Mouse (Mus musculus): ENCODE data around the gene Cdk6. TPM values are rescaled to one million over a fixed set of nuclear protein-coding genes. Genes with fewer than 3 reads are reported as not detected.

Gene Cdk6
- 9.7 and 14.3 TPM in 2 replicates for polyA plus RNA-seq (2012; rRNA removed)

GRCm38 (mm10) chr5:3341111-3341911 is at the start of gene Cdk6:
Gene Cdk6 (plus strand): TSS chr5:3341485.
- peak in 1 of 2 experiments; percentile 50 for DNase-seq (ENCODE audit: low read depth in 1 of 2, low spot score in 2 of 2)
- H3K4me1 ChIP-seq (ENCODE audit: control insufficient read depth, insufficient read depth, insufficient read length): no peaks in the 10 kb centered on the region; the same call in 1 of the 2 replicates
- peak within 1 kb of the TSS; percentile 68 for H3K4me3 ChIP-seq (ENCODE audit: extremely low read depth, insufficient read depth, insufficient read length)
- H3K27me3 ChIP-seq (ENCODE audit: control insufficient read depth, insufficient read depth, low read length): no peaks in the 10 kb centered on the region
- TF ChIP-seq POLR2A (IDR thresholded peaks at IDR 0.05; ENCODE audit: low read depth, low read length): no peak
- TF ChIP-seq CTCF (IDR thresholded peaks at IDR 0.05; ENCODE audit: extremely low read depth, insufficient read depth, insufficient read length, insufficient replicate concordance): no peak
- no peaks in the 10 kb centered on the region for H3K36me3 ChIP-seq (ENCODE audit: control insufficient read depth, insufficient read depth, low read length)
- WGBS: under 1% methylated on average over 57 of the region's 59 CpGs
- peak within 1 kb of the TSS; percentile 77 for H3K27ac ChIP-seq (ENCODE audit: insufficient read depth, low read length)

GRCm38 (mm10) chr5:3293666-3294065 is 47.6 kb upstream of the Cdk6 start:
- Histone ChIP-seq H3K27ac (ENCODE audit: insufficient read depth, low read length) (no peak overlapping the region), H3K27me3 (ENCODE audit: control insufficient read depth, insufficient read depth, low read length) (no peaks in the 10 kb centered on the region), H3K36me3 (ENCODE audit: control insufficient read depth, insufficient read depth, low read length) (no peaks in the 10 kb centered on the region), H3K4me3 (ENCODE audit: extremely low read depth, insufficient read depth, insufficient read length) (no peak overlapping the region), H3K4me1 (ENCODE audit: control insufficient read depth, insufficient read depth, insufficient read length) (no peaks in the 10 kb centered on the region)
- no peak for TF ChIP-seq POLR2A (IDR thresholded peaks at IDR 0.05; ENCODE audit: low read depth, low read length)
- no peak for TF ChIP-seq CTCF (IDR thresholded peaks at IDR 0.05; ENCODE audit: extremely low read depth, insufficient read depth, insufficient read length, insufficient replicate concordance)
- no peak for DNase-seq (ENCODE audit: low read depth in 1 of 2, low spot score in 2 of 2)
- WGBS: 93% methylated on average over 4 of the region's 4 CpGs

GRCm38 (mm10) chr5:3300801-3301457 is 40.4 kb upstream of the Cdk6 start:
- Histone ChIP-seq H3K27ac (ENCODE audit: insufficient read depth, low read length) (no peak overlapping the region), H3K36me3 (ENCODE audit: control insufficient read depth, insufficient read depth, low read length) (no peaks in the 10 kb centered on the region), H3K4me3 (ENCODE audit: extremely low read depth, insufficient read depth, insufficient read length) (no peak overlapping the region), H3K27me3 (ENCODE audit: control insufficient read depth, insufficient read depth, low read length) (no peaks in the 10 kb centered on the region), H3K4me1 (ENCODE audit: control insufficient read depth, insufficient read depth, insufficient read length) (no peaks in the 10 kb centered on the region; the same call in 1 of the 2 replicates)
- no peak for TF ChIP-seq POLR2A (IDR thresholded peaks at IDR 0.05; ENCODE audit: low read depth, low read length)
- no peak for TF ChIP-seq CTCF (IDR thresholded peaks at IDR 0.05; ENCODE audit: extremely low read depth, insufficient read depth, insufficient read length, insufficient replicate concordance)
- WGBS: 50% methylated on average over 12 of the region's 12 CpGs
- peak in 1 of 2 experiments; percentile 3 for DNase-seq (ENCODE audit: low read depth in 1 of 2, low spot score in 2 of 2)

GRCm38 (mm10) chr5:3301535-3301934 is 39.8 kb upstream of the Cdk6 start:
- no peak for TF ChIP-seq POLR2A (IDR thresholded peaks at IDR 0.05; ENCODE audit: low read depth, low read length)
- TF ChIP-seq CTCF (IDR thresholded peaks at IDR 0.05; ENCODE audit: extremely low read depth, insufficient read depth, insufficient read length, insufficient replicate concordance): no peak
- no peak for DNase-seq (ENCODE audit: low read depth in 1 of 2, low spot score in 2 of 2)
- H3K4me1 ChIP-seq (ENCODE audit: control insufficient read depth, insufficient read depth, insufficient read length): no peaks in the 10 kb centered on the region; the same call in 1 of the 2 replicates
- no peak overlapping the region for H3K4me3 ChIP-seq (ENCODE audit: extremely low read depth, insufficient read depth, insufficient read length)
- no peaks in the 10 kb centered on the region for H3K36me3 ChIP-seq (ENCODE audit: control insufficient read depth, insufficient read depth, low read length)
- 73% methylated on average over 5 of the region's 5 CpGs for WGBS
- H3K27ac ChIP-seq (ENCODE audit: insufficient read depth, low read length): no peak overlapping the region
- no peaks in the 10 kb centered on the region for H3K27me3 ChIP-seq (ENCODE audit: control insufficient read depth, insufficient read depth, low read length)

- H3K4me1 ChIP-seq (ENCODE audit: control insufficient read depth, insufficient read depth, insufficient read length): no peaks in the 10 kb centered on the region; the same call in 1 of the 2 replicates
- no peaks in the 10 kb centered on the region for H3K27me3 ChIP-seq (ENCODE audit: control insufficient read depth, insufficient read depth, low read length)
- no peak for DNase-seq (ENCODE audit: low read depth in 1 of 2, low spot score in 2 of 2)
- WGBS: 93% methylated on average over 9 of the region's 9 CpGs
- H3K4me3 ChIP-seq (ENCODE audit: extremely low read depth, insufficient read depth, insufficient read length): no peak overlapping the region
- no peaks in the 10 kb centered on the region for H3K36me3 ChIP-seq (ENCODE audit: control insufficient read depth, insufficient read depth, low read length)
- TF ChIP-seq CTCF (IDR thresholded peaks at IDR 0.05; ENCODE audit: extremely low read depth, insufficient read depth, insufficient read length, insufficient replicate concordance) (no peak), POLR2A (IDR thresholded peaks at IDR 0.05; ENCODE audit: low read depth, low read length) (no peak)
- no peak overlapping the region for H3K27ac ChIP-seq (ENCODE audit: insufficient read depth, low read length)
Observed at GRCm38 (mm10) chr5:3303876-3304275, 37.4 kb upstream of the Cdk6 start.

- TF ChIP-seq CTCF (IDR thresholded peaks at IDR 0.05; ENCODE audit: extremely low read depth, insufficient read depth, insufficient read length, insufficient replicate concordance) (no peak), POLR2A (IDR thresholded peaks at IDR 0.05; ENCODE audit: low read depth, low read length) (no peak)
- Histone ChIP-seq H3K27me3 (ENCODE audit: control insufficient read depth, insufficient read depth, low read length) (no peaks in the 10 kb centered on the region), H3K27ac (ENCODE audit: insufficient read depth, low read length) (no peak overlapping the region), H3K4me1 (ENCODE audit: control insufficient read depth, insufficient read depth, insufficient read length) (no peaks in the 10 kb centered on the region), H3K36me3 (ENCODE audit: control insufficient read depth, insufficient read depth, low read length) (no peaks in the 10 kb centered on the region), H3K4me3 (ENCODE audit: extremely low read depth, insufficient read depth, insufficient read length) (no peak overlapping the region)
- WGBS: 92% methylated on average over 1 of the region's 1 CpGs
- no peak for DNase-seq (ENCODE audit: low read depth in 1 of 2, low spot score in 2 of 2)
Observed at GRCm38 (mm10) chr5:3306146-3306545, 35.1 kb upstream of the Cdk6 start.

Measured in spleen, adult 2 months (tissue).